Mouse (Mus musculus) midbrain, embryonic 12.5 days (tissue): ENCODE measurements around the gene Nom1. TPM values are rescaled to one million over a fixed set of nuclear protein-coding genes. Genes with fewer than 3 reads are reported as not detected.
"Not testable (repeated sequence)": the region's sequence is repeated elsewhere in the genome, so short reads cannot be mapped to it uniquely, and the experiment has no call there.

Experiments
- ATAC-seq: fragments of 200-750 bp; cut with Nextera tagmentation; 2 replicates; pipeline ENCODE4 v1.8.0; 2017; ENCODE audit warnings: low read depth, moderate TSS enrichment, moderate library complexity; ENCODE audit not compliant: low FRiP score
- H3K27ac ChIP-seq: fragments of 300-500 bp; sonication (generic); replicated peaks from 2 replicates; pipeline ENCODE4 v1.5.1; 2016; ENCODE audit warnings: mild to moderate bottlenecking
- H3K27me3 ChIP-seq: fragments of 300-500 bp; sonication (generic); 2 replicates; pipeline ENCODE4 v1.6.1; 2016; ENCODE audit warnings: mild to moderate bottlenecking
- H3K36me3 ChIP-seq: fragments of 300-500 bp; sonication (generic); 2 replicates; pipeline ENCODE4 v1.6.1; 2016
- H3K4me1 ChIP-seq: fragments of 300-500 bp; sonication (generic); 2 replicates; pipeline ENCODE4 v1.6.1; 2016
- H3K4me2 ChIP-seq: fragments of 300-500 bp; sonication (generic); replicated peaks from 2 replicates; pipeline ENCODE4 v1.6.1; 2016; ENCODE audit warnings: mild to moderate bottlenecking, moderate library complexity
- H3K4me3 ChIP-seq: fragments of 300-500 bp; sonication (generic); 2 replicates; pipeline ENCODE4 v1.5.1; 2016; ENCODE audit warnings: mild to moderate bottlenecking
- H3K9ac ChIP-seq: fragments of 300-500 bp; sonication (generic); replicated peaks from 2 replicates; pipeline ENCODE4 v1.6.1; 2016; ENCODE audit warnings: mild to moderate bottlenecking, moderate library complexity
- H3K9me3 ChIP-seq: fragments of 300-500 bp; sonication (generic); 2 replicates; pipeline ENCODE4 v1.6.1; 2016; ENCODE audit warnings: mild to moderate bottlenecking
- WGBS: fragments of 180-500 bp; shearing (Covaris S2); methylation state at CpG from one replicate; pipeline ENCODE4 v1.1.7; 2016; 5-methylcytosine and 5-hydroxymethylcytosine counted together
- polyA plus RNA-seq: library from polyadenylated mRNA; unstranded; fragments of >200 nt; fragmentation: Nextera tagmentation; extraction: Ambion mirVana; gene quantifications from 2 replicates; pipeline ENCODE4 v1.2.1, GENCODE M21; 2016

The Nom1 gene
- 27.9 TPM in 2 replicates for polyA plus RNA-seq

DNA sequence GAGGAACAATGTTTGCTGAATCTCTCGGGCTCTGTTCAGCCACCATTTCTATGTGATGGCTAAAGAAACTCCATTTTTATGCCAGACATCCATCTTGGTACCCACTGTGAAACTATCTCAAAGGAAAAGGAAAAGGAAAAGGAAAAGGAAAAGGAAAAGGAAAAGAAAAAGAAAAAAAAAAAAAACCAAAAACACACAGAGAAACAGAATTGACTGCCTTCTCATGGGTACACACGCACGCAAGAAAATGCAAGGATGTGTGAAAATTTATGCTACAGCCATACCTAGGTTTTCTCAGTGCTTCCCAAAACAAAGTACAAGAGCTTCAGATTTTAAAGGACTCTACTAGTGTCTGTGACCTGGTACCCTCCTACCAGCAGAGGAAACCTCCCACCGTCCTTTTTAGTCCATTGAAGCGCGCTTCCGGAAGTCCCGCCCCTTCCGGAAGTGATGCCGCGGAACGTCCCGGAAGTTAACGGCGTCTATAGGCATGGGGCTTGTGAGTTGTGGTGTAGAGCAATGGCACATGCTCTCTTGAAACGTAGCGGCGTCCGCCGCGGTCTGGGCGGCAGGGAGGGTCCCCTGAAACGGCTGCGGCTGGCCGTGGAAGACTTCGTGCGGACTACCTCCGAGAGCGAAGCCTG is at the start of gene Nom1:
Gene Nom1 (plus strand): TSS at position 437 of the 644 bp plus-strand sequence.
- WGBS = 5% methylated on average over 29 of the region's 29 CpGs
- H3K4me2 ChIP-seq = peak within 1 kb of the TSS; percentile 97
- no peaks in the 10 kb centered on the region for H3K9me3 ChIP-seq
- peaks cover 4% of the 10 kb centered on the region; the same call in 1 of the 2 replicates for H3K27me3 ChIP-seq
- H3K4me3 ChIP-seq = peak within 1 kb of the TSS; percentile 67
- ATAC-seq = peak; percentile 98
- H3K9ac ChIP-seq = peak within 1 kb of the TSS; percentile 91
- peaks cover 31% of the 10 kb centered on the region for H3K36me3 ChIP-seq
- H3K4me1 ChIP-seq = peaks cover 21% of the 10 kb centered on the region
- H3K27ac ChIP-seq = 0 out of 2 replicates have a peak within 1 kb of the TSS, but pooled peaks have one; percentile 31

DNA sequence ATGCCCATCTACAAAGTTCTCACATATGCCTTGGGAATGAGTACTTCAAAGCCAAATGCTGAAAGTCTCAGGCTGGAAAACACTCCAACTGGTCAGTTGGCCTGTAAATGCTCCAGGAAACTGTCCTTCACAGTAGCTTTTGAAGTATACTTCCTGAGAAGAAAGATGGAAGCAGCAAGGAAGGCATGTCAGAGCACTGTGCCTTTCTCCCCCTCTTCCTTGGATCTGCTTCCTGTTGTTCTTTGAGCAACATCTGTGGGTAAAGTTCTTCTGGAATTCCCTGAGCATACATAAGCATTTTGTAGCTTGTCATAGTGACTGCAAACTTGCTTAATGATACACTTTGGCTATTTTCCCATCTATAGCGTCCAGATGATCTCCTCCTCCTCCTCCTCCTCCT is 46.9 kb upstream of the Nom1 start:
- Histone ChIP-seq H3K4me1 (no peaks in the 10 kb centered on the region), H3K9me3 (no peaks in the 10 kb centered on the region), H3K9ac (no peak overlapping the region), H3K4me2 (no peak overlapping the region), H3K27me3 (no peaks in the 10 kb centered on the region; the same call in 1 of the 2 replicates), H3K4me3 (no peak overlapping the region), H3K27ac (no peak overlapping the region), H3K36me3 (no peaks in the 10 kb centered on the region)
- WGBS = 86% methylated on average over 1 of the region's 1 CpGs
- ATAC-seq = no peak

DNA sequence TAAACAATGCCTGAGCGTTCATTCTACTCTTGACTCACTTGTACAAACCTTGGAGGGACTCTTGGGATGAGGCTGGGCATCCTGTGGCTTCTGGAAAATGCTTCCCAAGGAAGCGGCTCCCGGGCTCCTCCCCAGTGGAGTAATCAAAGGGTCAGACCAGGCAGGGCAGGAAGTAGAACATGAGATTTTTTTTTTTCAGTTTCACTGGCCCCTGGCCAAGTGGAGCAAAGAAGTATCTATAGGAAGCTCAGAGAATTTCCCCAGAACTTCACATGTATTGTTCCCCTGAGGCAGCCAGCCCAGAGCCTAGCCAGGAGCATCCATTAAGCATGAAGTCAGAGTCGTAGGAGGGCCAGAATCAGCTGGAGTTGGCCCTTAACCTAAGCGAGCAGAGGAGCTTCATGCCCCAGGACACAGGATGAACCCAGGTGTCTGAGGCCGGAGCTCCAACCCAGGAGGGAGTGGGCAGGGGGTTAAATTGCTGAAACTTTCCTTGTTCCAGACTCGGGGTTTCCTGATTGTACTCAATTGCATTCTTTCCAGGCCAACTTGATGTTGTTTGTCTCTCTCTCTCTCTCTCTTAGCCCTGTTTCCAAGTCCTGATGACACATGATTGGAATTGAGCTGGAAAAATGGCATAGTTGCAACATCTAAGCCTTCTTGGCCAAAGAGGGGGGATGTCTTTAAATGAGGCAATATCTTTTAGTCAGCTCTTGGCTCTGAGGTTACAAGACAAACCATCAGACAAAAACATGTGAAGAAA is 46.1 kb upstream of the Nom1 start:
- WGBS = 65% methylated on average over 7 of the region's 7 CpGs

GRCm38 (mm10) chr5:29388944-29389765 is 45.3 kb upstream of the Nom1 start:
- Histone ChIP-seq H3K27me3 (no peaks in the 10 kb centered on the region; the same call in 1 of the 2 replicates), H3K9ac (no peak overlapping the region), H3K4me1 (no peaks in the 10 kb centered on the region), H3K9me3 (no peaks in the 10 kb centered on the region), H3K36me3 (no peaks in the 10 kb centered on the region), H3K27ac (no peak overlapping the region), H3K4me2 (no peak overlapping the region), H3K4me3 (no peak overlapping the region)
- WGBS = 19% methylated on average over 15 of the region's 15 CpGs
- no peak; the same call in 1 of the 2 replicates for ATAC-seq

More for the DNA sequence above, 46.1 kb upstream of the Nom1 start:
- H3K36me3 ChIP-seq = no peaks in the 10 kb centered on the region
- H3K4me1 ChIP-seq = no peaks in the 10 kb centered on the region
- no peak overlapping the region for H3K4me3 ChIP-seq
- no peak overlapping the region for H3K9ac ChIP-seq
- no peaks in the 10 kb centered on the region; the same call in 1 of the 2 replicates for H3K27me3 ChIP-seq
- ATAC-seq = no peak
- H3K27ac ChIP-seq = no peak overlapping the region
- H3K4me2 ChIP-seq = no peak overlapping the region
- no peaks in the 10 kb centered on the region for H3K9me3 ChIP-seq

GRCm38 (mm10) chr5:29398427-29398826 is 36.0 kb upstream of the Nom1 start:
- no peak overlapping the region for H3K27ac ChIP-seq
- H3K9ac ChIP-seq = no peak overlapping the region
- no peaks in the 10 kb centered on the region for H3K9me3 ChIP-seq
- H3K4me1 ChIP-seq = no peaks in the 10 kb centered on the region
- H3K36me3 ChIP-seq = no peaks in the 10 kb centered on the region
- no peak for ATAC-seq
- no peak overlapping the region for H3K4me3 ChIP-seq
- H3K27me3 ChIP-seq = no peaks in the 10 kb centered on the region
- 71% methylated on average over 4 of the region's 4 CpGs for WGBS
- no peak overlapping the region for H3K4me2 ChIP-seq

GRCm38 (mm10) chr5:29410854-29411253 is 23.6 kb upstream of the Nom1 start:
- no peak overlapping the region for H3K4me3 ChIP-seq
- no peak overlapping the region for H3K9ac ChIP-seq
- H3K36me3 ChIP-seq = no peaks in the 10 kb centered on the region
- H3K4me2 ChIP-seq = no peak overlapping the region
- no peaks in the 10 kb centered on the region for H3K9me3 ChIP-seq
- no peak for ATAC-seq
- H3K4me1 ChIP-seq = no peaks in the 10 kb centered on the region
- no peaks in the 10 kb centered on the region for H3K27me3 ChIP-seq
- no peak overlapping the region for H3K27ac ChIP-seq

DNA sequence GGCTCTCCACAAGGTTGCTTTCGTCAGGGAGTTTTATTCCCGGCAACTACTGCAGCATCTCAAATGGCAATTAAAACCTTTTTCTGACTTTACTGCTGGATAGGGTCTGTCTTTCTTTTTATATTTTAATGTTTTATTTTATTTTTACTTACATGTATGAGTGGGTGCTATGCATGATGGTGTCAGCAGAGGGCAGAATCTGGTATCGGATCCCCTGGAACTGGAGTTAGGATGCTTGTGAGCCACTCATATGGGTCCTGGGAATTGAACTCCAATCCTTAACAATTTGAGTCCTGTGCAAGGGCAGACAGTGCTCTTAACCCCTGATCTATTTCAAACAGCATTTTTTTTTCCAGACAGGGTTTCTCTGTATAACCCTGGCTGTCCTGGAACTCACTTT is 21.4 kb upstream of the Nom1 start:
- no peak overlapping the region for H3K4me3 ChIP-seq
- no peaks in the 10 kb centered on the region for H3K4me1 ChIP-seq
- no peak overlapping the region for H3K4me2 ChIP-seq
- H3K9me3 ChIP-seq = no peaks in the 10 kb centered on the region
- H3K27me3 ChIP-seq = no peaks in the 10 kb centered on the region
- 77% methylated on average over 3 of the region's 3 CpGs for WGBS
- ATAC-seq = no peak
- no peak overlapping the region for H3K9ac ChIP-seq
- no peak overlapping the region for H3K27ac ChIP-seq
- no peaks in the 10 kb centered on the region for H3K36me3 ChIP-seq

DNA sequence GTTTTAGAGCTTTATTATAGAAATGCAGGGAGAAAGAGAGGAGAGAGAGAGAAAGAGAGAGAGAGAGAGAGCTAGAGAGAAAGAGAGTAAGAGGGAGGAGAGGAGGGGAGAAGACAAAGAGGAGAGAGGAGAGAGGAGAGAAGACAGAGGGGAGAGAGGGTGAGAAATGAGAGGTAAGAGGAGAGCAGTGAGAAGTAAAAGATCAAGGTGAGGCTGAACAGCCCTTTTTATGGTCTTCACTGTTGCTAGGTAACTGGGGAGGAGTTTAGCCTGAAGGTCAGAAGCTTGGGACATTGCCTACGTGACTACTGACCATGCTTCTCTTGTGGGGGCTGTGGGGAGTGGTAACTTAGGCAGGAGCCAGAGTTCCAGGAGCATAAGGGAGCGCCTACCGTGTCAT is 11.1 kb upstream of the Nom1 start:
- H3K27ac ChIP-seq, H3K4me1 ChIP-seq, H3K36me3 ChIP-seq, H3K9ac ChIP-seq, H3K9me3 ChIP-seq, H3K4me3 ChIP-seq, ATAC-seq, H3K27me3 ChIP-seq, H3K4me2 ChIP-seq: not testable (repeated sequence)
- WGBS = 78% methylated on average over 3 of the region's 3 CpGs

GRCm38 (mm10) chr5:29434872-29435358 is 451 bp downstream of the Nom1 start:
- Histone ChIP-seq H3K36me3 (peaks cover 36% of the 10 kb centered on the region), H3K27me3 (peaks cover 4% of the 10 kb centered on the region; the same call in 1 of the 2 replicates), H3K4me1 (peaks cover 21% of the 10 kb centered on the region), H3K4me2 (peak overlapping the region; percentile 97), H3K27ac (0 out of 2 replicates have a peak overlapping the region, but pooled peaks have one; percentile 31), H3K9me3 (no peaks in the 10 kb centered on the region), H3K9ac (peak overlapping the region; percentile 91), H3K4me3 (peak overlapping the region; percentile 67)
- peak; percentile 85 for ATAC-seq
- under 1% methylated on average over 48 of the region's 48 CpGs for WGBS

- no peaks in the 10 kb centered on the region for H3K9me3 ChIP-seq
- WGBS = 54% methylated on average over 8 of the region's 8 CpGs
- peaks cover 21% of the 10 kb centered on the region for H3K4me1 ChIP-seq
- peaks cover 4% of the 10 kb centered on the region; the same call in 1 of the 2 replicates for H3K27me3 ChIP-seq
- H3K36me3 ChIP-seq = peaks cover 42% of the 10 kb centered on the region
- H3K4me2 ChIP-seq = peak overlapping the region; percentile 97
- H3K9ac ChIP-seq = peak overlapping the region; percentile 91
- H3K27ac ChIP-seq = no peak overlapping the region
- ATAC-seq = no peak
- peak overlapping the region; percentile 67 for H3K4me3 ChIP-seq
Measured at GRCm38 (mm10) chr5:29435491-29435890, 1.0 kb downstream of the Nom1 start.

DNA sequence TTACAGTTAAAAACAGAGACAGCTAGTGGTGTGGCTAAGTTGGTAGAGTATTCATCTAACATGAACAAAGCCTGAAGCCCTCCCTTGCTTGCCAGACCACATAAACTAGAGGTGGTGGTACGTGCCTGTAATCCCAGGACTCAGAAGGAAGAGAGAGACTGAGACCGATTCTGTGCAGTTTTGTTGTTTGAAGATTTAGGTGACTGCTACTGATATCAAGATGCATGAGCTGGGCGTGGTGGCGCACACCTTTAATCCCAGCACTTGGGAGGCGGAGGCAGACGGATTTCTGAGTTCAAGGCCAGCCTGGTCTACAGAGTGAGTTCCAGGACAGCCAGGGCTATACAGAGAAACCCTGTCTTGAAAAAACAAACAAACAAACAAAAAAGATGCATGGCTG is 2.3 kb downstream of the Nom1 start:
- not testable (repeated sequence) for H3K9ac ChIP-seq, H3K9me3 ChIP-seq, ATAC-seq, H3K27me3 ChIP-seq, H3K4me3 ChIP-seq, H3K27ac ChIP-seq, H3K4me2 ChIP-seq
- WGBS = 92% methylated on average over 6 of the region's 6 CpGs
- H3K36me3 ChIP-seq = peaks cover 55% of the 10 kb centered on the region
- H3K4me1 ChIP-seq = peaks cover 21% of the 10 kb centered on the region
